Mouse (Mus musculus) heart, adult 2 months (tissue): Measurements from ENCODE around the gene Vps8. TPM values are rescaled to one million over a fixed set of nuclear protein-coding genes. Genes with fewer than 3 reads are reported as not detected.

Experiments
- DNase-seq, 2 experiments: peaks; one replicate each; pipeline ENCODE4 v3.0.0; 2021
- H3K27ac ChIP-seq: fragments of 200-600 bp; 2 replicates; pipeline ENCODE4 v1.8.1; 2022
- H3K27me3 ChIP-seq: fragments of 200-500 bp; 2 replicates; pipeline ENCODE4 v1.6.1; 2012; ENCODE audit warnings: mild to moderate bottlenecking, low read length, inconsistent platforms, mixed read lengths; ENCODE audit not compliant: control insufficient read depth, insufficient read depth
- H3K36me3 ChIP-seq: fragments of 200-500 bp; 2 replicates; pipeline ENCODE4 v1.6.1; 2012; ENCODE audit warnings: low read length, inconsistent platforms; ENCODE audit not compliant: control insufficient read depth, insufficient read depth
- H3K4me1 ChIP-seq: fragments of 200-500 bp; 2 replicates; pipeline ENCODE4 v1.6.1; 2011; ENCODE audit warnings: low read length; ENCODE audit not compliant: control insufficient read depth, insufficient read depth
- H3K4me3 ChIP-seq: fragments of 200-600 bp; 2 replicates; pipeline ENCODE4 v1.8.1; 2022
- H3K79me2 ChIP-seq: fragments of 200-500 bp; replicated peaks from 2 replicates; pipeline ENCODE4 v1.6.1; 2012; ENCODE audit warnings: mild to moderate bottlenecking, inconsistent platforms, low read length, moderate library complexity, mixed read lengths; ENCODE audit not compliant: control insufficient read depth, insufficient read depth
- H3K9ac ChIP-seq: fragments of 200-500 bp; 2 replicates; pipeline ENCODE4 v1.6.1; 2012; ENCODE audit warnings: low read depth, mild to moderate bottlenecking, control low read depth, inconsistent platforms, low read length, mixed read lengths
- CTCF ChIP-seq: fragments of 200-600 bp; IDR thresholded peaks from 2 replicates; pipeline ENCODE4 v1.8.1; 2022; ENCODE audit warnings: antibody characterized with exemption, mild to moderate bottlenecking, moderate library complexity
- EP300 ChIP-seq: fragments of 200-500 bp; IDR thresholded peaks from 2 replicates; pipeline ENCODE4 v1.6.1; 2011; ENCODE audit warnings: low read depth, low read length, control low read depth; ENCODE audit not compliant: insufficient read depth
- POLR2A ChIP-seq: fragments of 200-500 bp; IDR thresholded peaks from 2 replicates; pipeline ENCODE4 v1.6.1; 2011; ENCODE audit warnings: mild to moderate bottlenecking, low read depth, low read length, control low read depth; ENCODE audit not compliant: insufficient read depth
- WGBS: fragments of 180-500 bp; shearing (Covaris S2); methylation state at CpG from one replicate; pipeline ENCODE4 v1.1.7; 2018; 5-methylcytosine and 5-hydroxymethylcytosine counted together
- intact Hi-C: fragments of 180-260 bp; cut with DNase I; formaldehyde crosslinking; loops from one replicate; pipeline ENCODE4 v1.15.1; 2025
- polyA plus RNA-seq: library from polyadenylated mRNA; depleted of rRNA; stranded (reverse); fragments of >200 nt; gene quantifications from 2 replicates; pipeline ENCODE4 v1.2.3, GENCODE M21; 2012
- total RNA-seq, 2 experiments: library from RNA; stranded (reverse); gene quantifications; 2 replicates each; pipeline ENCODE4 v1.2.3; 2021

Gene Vps8
- total and polyA plus RNA-seq, 3 experiments: 14.0 to 25.5 (median 24.1) TPM

DNA sequence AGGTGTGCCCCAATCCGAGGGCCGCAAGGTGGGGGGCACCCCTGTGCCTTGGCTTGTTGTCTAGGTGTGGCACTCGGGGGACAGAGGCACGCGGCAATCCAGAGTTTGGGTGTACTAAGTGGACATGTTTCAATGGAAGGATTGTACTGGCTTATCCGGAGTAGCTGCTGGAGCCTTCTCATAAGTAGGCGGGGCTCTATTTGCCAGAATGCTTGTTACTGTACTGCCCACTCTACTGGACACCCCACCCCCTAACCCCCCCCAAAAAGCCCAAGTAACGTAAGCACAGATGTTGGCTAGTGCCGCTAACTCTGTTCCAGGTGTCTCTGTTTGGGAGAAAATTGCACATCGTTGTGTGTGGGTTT is 610 bp downstream of the Vps8 start:
- intact Hi-C loops: loop anchor here (10.0 kb wide), 2 partner anchors 591 to 841 kb away; partner anchors contain the start of gene Tra2b
- under 1% methylated on average over 10 of the region's 10 CpGs for WGBS
- peak overlapping the region; percentile 91 for H3K27ac ChIP-seq
- no peak for DNase-seq
- H3K9ac ChIP-seq: peak overlapping the region; percentile 92
- TF ChIP-seq CTCF (no peak), EP300 (no peak), POLR2A (no peak)
- no peaks in the 10 kb centered on the region; the same call in 1 of the 2 replicates for H3K79me2 ChIP-seq
- peak overlapping the region; percentile 93 for H3K4me3 ChIP-seq
- no peaks in the 10 kb centered on the region for H3K27me3 ChIP-seq
- peaks cover 1% of the 10 kb centered on the region; the same call in 1 of the 2 replicates for H3K4me1 ChIP-seq
- no peaks in the 10 kb centered on the region for H3K36me3 ChIP-seq

DNA sequence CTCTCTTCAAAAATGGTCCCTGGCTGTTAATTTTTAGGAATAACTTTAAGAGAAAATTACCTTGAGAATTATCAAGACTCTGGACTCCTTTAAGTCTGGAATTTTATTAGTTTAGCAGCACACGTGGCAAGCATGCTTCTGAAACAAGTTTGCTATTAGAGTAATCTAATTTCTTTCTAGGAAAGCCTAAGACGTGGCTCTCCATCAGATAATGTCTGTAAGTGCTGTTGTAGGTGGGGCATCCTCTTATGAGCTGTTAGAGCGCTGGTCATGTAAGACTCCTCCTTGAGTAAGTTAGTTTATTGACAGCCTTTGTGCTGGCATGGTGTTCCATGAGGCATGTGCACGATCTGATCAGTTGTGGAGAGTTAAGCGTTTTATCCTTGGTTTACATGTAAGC is 5.2 kb downstream of the Vps8 start:
- Histone ChIP-seq H3K4me3 (no peak overlapping the region), H3K79me2 (no peaks in the 10 kb centered on the region; the same call in 1 of the 2 replicates), H3K36me3 (no peaks in the 10 kb centered on the region), H3K27ac (no peak overlapping the region), H3K27me3 (no peaks in the 10 kb centered on the region), H3K9ac (no peak overlapping the region), H3K4me1 (no peaks in the 10 kb centered on the region)
- TF ChIP-seq POLR2A (no peak), EP300 (no peak), CTCF (no peak)
- WGBS: 80% methylated on average over 5 of the region's 5 CpGs
- DNase-seq: no peak
- intact Hi-C loops: loop anchor here (10.0 kb wide), 2 partner anchors 587 to 837 kb away; partner anchors contain the start of gene Tra2b

DNA sequence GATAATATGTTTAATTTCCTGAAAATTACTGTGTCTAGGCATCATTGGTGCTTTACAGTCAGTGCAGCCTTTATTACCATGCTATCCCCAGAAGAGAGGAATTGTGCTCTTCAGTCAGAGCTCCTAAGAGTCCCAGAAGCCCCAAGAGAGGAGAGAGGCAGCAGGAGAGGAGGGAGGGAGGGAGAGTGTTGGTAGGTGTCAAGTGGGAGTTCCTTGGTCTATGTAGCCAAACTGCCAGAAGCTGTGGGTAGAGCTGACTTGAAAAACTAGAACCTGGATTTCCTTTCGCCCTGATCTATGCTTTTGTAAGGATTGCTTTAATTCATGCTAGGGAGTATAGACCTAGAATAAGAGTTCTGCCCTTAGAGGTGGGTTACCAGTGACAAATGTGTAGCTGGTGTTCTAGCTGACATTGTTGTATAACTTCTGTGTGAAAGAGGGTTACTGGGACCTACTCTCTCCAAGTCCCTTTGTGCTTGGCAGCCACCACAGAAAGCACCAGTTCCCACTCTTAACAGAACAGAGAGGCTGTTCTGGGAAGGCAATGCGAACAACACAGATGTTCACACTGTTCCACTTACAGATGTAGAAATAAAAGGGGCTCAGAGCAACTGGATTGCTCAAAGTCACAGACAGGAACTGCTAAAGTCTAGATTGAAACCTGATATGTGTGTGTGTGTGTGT is 7.6 kb downstream of the Vps8 start:
- H3K79me2 ChIP-seq: no peaks in the 10 kb centered on the region
- H3K4me1 ChIP-seq: no peaks in the 10 kb centered on the region
- intact Hi-C loops: no loop called here
- 93% methylated on average over 2 of the region's 2 CpGs for WGBS
- no peak for DNase-seq
- no peaks in the 10 kb centered on the region for H3K36me3 ChIP-seq
- no peak for TF ChIP-seq EP300
- no peak for TF ChIP-seq CTCF
- no peak for TF ChIP-seq POLR2A
- no peak overlapping the region for H3K4me3 ChIP-seq
- no peak overlapping the region for H3K9ac ChIP-seq
- no peaks in the 10 kb centered on the region for H3K27me3 ChIP-seq
- no peak overlapping the region for H3K27ac ChIP-seq

DNA sequence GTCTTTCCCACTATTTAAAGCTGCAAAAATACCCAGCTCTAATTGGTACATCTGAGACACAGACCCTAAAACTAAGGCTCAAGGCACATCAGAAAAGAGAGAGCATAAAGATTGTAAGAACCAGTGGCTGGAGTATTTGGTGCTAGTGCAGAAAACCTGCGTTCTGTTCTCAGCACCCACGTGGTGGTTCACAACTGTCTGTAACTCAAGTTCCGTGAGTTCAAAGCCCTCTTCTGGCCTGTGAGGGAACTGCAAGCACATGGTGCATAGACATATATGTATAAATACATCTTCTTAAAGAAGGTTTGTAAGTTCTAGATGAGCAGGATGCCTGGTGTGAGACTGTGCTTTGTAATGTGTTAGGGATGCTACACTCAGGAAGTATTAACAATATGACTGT is 8.7 kb downstream of the Vps8 start:
- H3K36me3 ChIP-seq: no peaks in the 10 kb centered on the region
- no peaks in the 10 kb centered on the region for H3K4me1 ChIP-seq
- no peak for DNase-seq
- TF ChIP-seq CTCF (peak; percentile 15; the same call in 1 of the 2 replicates), POLR2A (no peak)
- H3K9ac ChIP-seq: no peak overlapping the region
- H3K4me3 ChIP-seq: no peak overlapping the region
- intact Hi-C loops: no loop called here
- H3K27me3 ChIP-seq: no peaks in the 10 kb centered on the region
- 87% methylated on average over 3 of the region's 3 CpGs for WGBS
- H3K79me2 ChIP-seq: no peaks in the 10 kb centered on the region
- H3K27ac ChIP-seq: no peak overlapping the region

DNA sequence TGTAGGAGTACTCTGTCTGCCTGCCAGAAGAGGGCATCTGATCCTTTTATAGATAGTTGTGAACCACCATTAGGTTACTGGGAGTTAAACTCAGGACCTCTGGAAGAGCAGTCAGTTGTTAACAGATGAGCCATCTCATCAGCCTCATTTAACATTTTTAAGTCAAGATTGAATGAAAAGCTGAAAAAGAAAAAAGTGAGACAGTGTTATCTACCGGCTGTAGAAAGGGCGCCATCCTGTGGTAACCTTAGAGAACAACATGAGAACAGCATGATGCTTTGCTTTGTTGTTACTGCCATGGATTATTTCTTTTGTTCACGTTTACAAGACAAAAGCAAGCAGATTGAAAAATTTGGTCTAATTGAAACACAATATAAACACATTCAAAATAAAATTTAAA is 10.6 kb downstream of the Vps8 start:
- H3K36me3 ChIP-seq: no peaks in the 10 kb centered on the region
- no peaks in the 10 kb centered on the region for H3K79me2 ChIP-seq
- intact Hi-C loops: no loop called here
- H3K4me1 ChIP-seq: no peaks in the 10 kb centered on the region
- TF ChIP-seq EP300 (no peak), POLR2A (no peak), CTCF (peak; percentile 46)
- DNase-seq: no peak
- no peak overlapping the region for H3K9ac ChIP-seq
- no peak overlapping the region for H3K27ac ChIP-seq
- no peak overlapping the region for H3K4me3 ChIP-seq
- 59% methylated on average over 3 of the region's 3 CpGs for WGBS
- H3K27me3 ChIP-seq: no peaks in the 10 kb centered on the region

DNA sequence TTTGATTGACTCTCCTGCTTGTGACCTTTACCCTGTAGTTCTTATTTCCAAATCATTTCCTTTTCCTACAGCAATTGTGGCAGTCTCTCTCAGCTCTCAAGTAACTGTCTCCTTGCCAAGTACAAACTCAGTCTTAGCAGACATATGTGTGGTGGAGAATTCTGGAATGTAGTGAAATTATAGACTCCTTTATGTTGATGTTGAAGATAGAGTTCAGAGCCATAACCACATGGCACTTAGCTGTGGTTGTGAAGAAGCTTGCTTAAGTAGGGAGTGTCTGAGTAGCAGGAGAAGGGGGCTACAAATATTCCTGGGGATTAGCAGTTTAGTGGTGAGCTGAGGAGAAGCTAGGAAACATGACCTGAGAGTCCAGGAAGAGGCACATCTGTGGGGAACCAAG is 18.1 kb downstream of the Vps8 start:
- Histone ChIP-seq H3K4me1 (no peaks in the 10 kb centered on the region), H3K27me3 (no peaks in the 10 kb centered on the region), H3K9ac (no peak overlapping the region), H3K4me3 (no peak overlapping the region), H3K36me3 (no peaks in the 10 kb centered on the region; the same call in 1 of the 2 replicates), H3K27ac (no peak overlapping the region), H3K79me2 (no peaks in the 10 kb centered on the region)
- DNase-seq: no peak
- TF ChIP-seq CTCF (no peak), POLR2A (no peak), EP300 (no peak)
- intact Hi-C loops: no loop called here
